In the genomic region with DNA sequence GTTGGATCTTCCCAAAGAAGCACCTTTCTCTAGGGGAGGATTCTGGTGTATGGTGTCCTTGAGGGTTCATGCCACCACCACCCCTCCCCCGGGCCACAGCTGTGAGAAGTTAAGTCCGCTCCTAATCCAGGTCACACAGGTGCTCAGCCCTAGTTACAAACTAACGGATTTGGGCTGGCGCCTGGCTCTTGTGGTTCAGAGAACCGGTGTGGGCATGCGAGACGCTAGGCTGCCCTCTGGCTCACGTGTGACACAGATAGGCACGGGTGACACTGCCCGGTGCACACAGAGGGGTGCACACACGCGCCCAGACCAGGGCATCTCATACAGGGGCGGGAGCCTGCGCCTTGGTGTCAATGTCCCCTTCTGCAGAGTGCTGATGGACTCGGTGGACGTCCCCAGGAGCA, we compare ENCODE assay signal across 8 mouse cellular contexts. TPM values are rescaled to one million over a fixed set of nuclear protein-coding genes. Genes with fewer than 3 reads are reported as not detected.
DNase-seq lines count a peak whose midpoint lies in the region; ATAC-seq and TF ChIP-seq lines count a peak whose summit lies in the region.

No protein-coding gene starts in this region.

- H3K27ac ChIP-seq in lung, embryonic 14.5 days (ENCODE audit: low read depth) = no peak overlapping the region
- peak overlapping the region; percentile 82 for H3K27ac ChIP-seq in embryonic facial prominence, embryonic 10.5 days (replicated peaks)
- peak overlapping the region; percentile 99 for H3K27ac ChIP-seq in layer of hippocampus, adult 2 months

- WGBS in lung, embryonic 14.5 days = 2% methylated on average over 16 of the region's 16 CpGs
- under 1% methylated on average over 16 of the region's 16 CpGs for WGBS in embryonic facial prominence, embryonic 10.5 days

- no peak for TF ChIP-seq CTCF in lung, embryonic 14.5 days (IDR thresholded peaks at IDR 0.05; ENCODE audit: low read depth)
- no peak for TF ChIP-seq CTCF in layer of hippocampus, adult 2 months (conservative IDR thresholded peaks at IDR 0.05)

- H3K9me3 ChIP-seq in lung, embryonic 14.5 days (ENCODE audit: low read depth, low read length) = no peaks in the 10 kb centered on the region
- H3K9me3 ChIP-seq in embryonic facial prominence, embryonic 10.5 days = no peaks in the 10 kb centered on the region

- no peak for DNase-seq in lung, embryonic 14.5 days
- DNase-seq in lung, postnatal 25 days (ENCODE audit: low spot score) = no peak
- DNase-seq in embryonic facial prominence, embryonic 10.5 days (ENCODE audit: low spot score) = peak; percentile 38
- DNase-seq in heart, postnatal 4 days = peak; percentile 12
- DNase-seq in layer of hippocampus, adult 2 months (ENCODE audit: low spot score in 2 of 2) = peak in 1 of 2 experiments; percentile 23
- DNase-seq in lung, postnatal 14 days = peak; percentile 19
- peak; percentile 20 for DNase-seq in skeletal muscle tissue, adult 2 months (ENCODE audit: low read depth, low spot score)
- no peak for DNase-seq in adrenal gland, adult 2 months

- no peaks in the 10 kb centered on the region for H3K27me3 ChIP-seq in lung, embryonic 14.5 days (ENCODE audit: insufficient read depth, low read length)
- H3K27me3 ChIP-seq in embryonic facial prominence, embryonic 10.5 days (replicated peaks; ENCODE audit: low read depth, poor library complexity, severe bottlenecking) = no peaks in the 10 kb centered on the region

- H3K9ac ChIP-seq in lung, embryonic 14.5 days = peak overlapping the region; percentile 63

- H3K4me2 ChIP-seq in lung, embryonic 14.5 days = peak overlapping the region; percentile 89

- ATAC-seq in lung, embryonic 14.5 days (ENCODE audit: insufficient read depth) = peak; percentile 68

- peaks cover 8% of the 10 kb centered on the region; the same call in 1 of the 2 replicates for H3K36me3 ChIP-seq in lung, embryonic 14.5 days (ENCODE audit: insufficient read depth)
- 0 out of 2 replicates have a peak, but pooled peaks cover 5% of the 10 kb centered on the region for H3K36me3 ChIP-seq in embryonic facial prominence, embryonic 10.5 days (replicated peaks)

- peak overlapping the region; percentile 49 for H3K4me3 ChIP-seq in lung, embryonic 14.5 days (ENCODE audit: low read depth, low read length)
- peak overlapping the region; percentile 70 for H3K4me3 ChIP-seq in embryonic facial prominence, embryonic 10.5 days
- H3K4me3 ChIP-seq in layer of hippocampus, adult 2 months = peak overlapping the region; percentile 69

- H3K4me1 ChIP-seq in lung, embryonic 14.5 days (ENCODE audit: insufficient read depth) = peaks cover 5% of the 10 kb centered on the region; the same call in 1 of the 2 replicates
- peaks cover 32% of the 10 kb centered on the region for H3K4me1 ChIP-seq in embryonic facial prominence, embryonic 10.5 days

RNA-seq across cellular contexts. Expression of a gene that starts 0.5 kb away (rescaled TPM):
- 0.91 and 0.93 TPM in 2 replicates for polyA plus RNA-seq in lung, embryonic 14.5 days (2014; fragmentation: Nextera tagmentation; extraction: Ambion mirVana)
- 1.2 and 1.7 TPM in 2 replicates for polyA plus RNA-seq in embryonic facial prominence, embryonic 10.5 days (2016; fragmentation: Nextera tagmentation; extraction: Ambion mirVana)
- under 1 TPM; 0.68 to 0.69 TPM for total RNA-seq in heart, postnatal 4 days (2021)
- 10 to 100 TPM; 13.1 to 14.0 TPM for total RNA-seq in layer of hippocampus, adult 2 months (2021)
- 1 to 10 TPM; 1.8 to 2.4 TPM for total RNA-seq in adrenal gland, adult 2 months (2021)
- polyA plus RNA-seq in adrenal gland, adult 2 months (2012; rRNA removed) = 2.1 and 2.7 TPM in 2 replicates

RNA-seq across cellular contexts. Expression of a gene that starts 35.5 kb away (rescaled TPM):
- polyA plus RNA-seq in lung, embryonic 14.5 days (2014; fragmentation: Nextera tagmentation; extraction: Ambion mirVana) = 43.8 and 46.4 TPM in 2 replicates
- polyA plus RNA-seq in embryonic facial prominence, embryonic 10.5 days (2016; fragmentation: Nextera tagmentation; extraction: Ambion mirVana) = 40.8 and 45.1 TPM in 2 replicates
- 10 to 100 TPM; 29.4 to 32.6 TPM for total RNA-seq in heart, postnatal 4 days (2021)
- total RNA-seq in layer of hippocampus, adult 2 months (2021) = 10 to 100 TPM; 40.4 to 43.2 TPM
- total RNA-seq in adrenal gland, adult 2 months (2021) = 10 to 100 TPM; 30.3 to 39.3 TPM
- 24.7 and 27.3 TPM in 2 replicates for polyA plus RNA-seq in adrenal gland, adult 2 months (2012; rRNA removed)

Comparison
In these comparisons a context has a peak if more than half of its experiments do, and no peak if none do; other contexts are left out.
1. DNase-seq: peak in embryonic facial prominence, embryonic 10.5 days (single experiment), heart, postnatal 4 days (single experiment), lung, postnatal 14 days (single experiment) and skeletal muscle tissue, adult 2 months (single experiment); none in lung, embryonic 14.5 days (single experiment), lung, postnatal 25 days (single experiment) and adrenal gland, adult 2 months (single experiment).
2. RNA of a gene that starts 0.5 kb away (total RNA-seq): 13.1 to 14.0 TPM in layer of hippocampus, adult 2 months; 1.8 to 2.4 TPM in adrenal gland, adult 2 months and 0.68 to 0.69 TPM in heart, postnatal 4 days; every median in the first group is over 4 times any median in the second.
3. Peak in every context shown above with its lines, with median percentiles within 50 percentile points of each other: H3K4me3 ChIP-seq.